Mouse (Mus musculus) small intestine, adult 2 months (tissue): ENCODE measurements around the gene Tmem196.

Experiments
- CTCF ChIP-seq: fragments of 200-500 bp; IDR thresholded peaks from 2 replicates; pipeline ENCODE4 v1.5.1; 2012; ENCODE audit warnings: low read depth, mild to moderate bottlenecking, control low read depth, inconsistent platforms, low read length, moderate library complexity, mixed read lengths; ENCODE audit not compliant: insufficient replicate concordance, insufficient read length; ENCODE audit errors: extremely low read depth
- POLR2A ChIP-seq: fragments of 200-500 bp; IDR thresholded peaks from 2 replicates; pipeline ENCODE4 v1.6.1; 2012; ENCODE audit warnings: low read depth, mild to moderate bottlenecking, control low read depth, inconsistent platforms, low read length, moderate library complexity

DNA sequence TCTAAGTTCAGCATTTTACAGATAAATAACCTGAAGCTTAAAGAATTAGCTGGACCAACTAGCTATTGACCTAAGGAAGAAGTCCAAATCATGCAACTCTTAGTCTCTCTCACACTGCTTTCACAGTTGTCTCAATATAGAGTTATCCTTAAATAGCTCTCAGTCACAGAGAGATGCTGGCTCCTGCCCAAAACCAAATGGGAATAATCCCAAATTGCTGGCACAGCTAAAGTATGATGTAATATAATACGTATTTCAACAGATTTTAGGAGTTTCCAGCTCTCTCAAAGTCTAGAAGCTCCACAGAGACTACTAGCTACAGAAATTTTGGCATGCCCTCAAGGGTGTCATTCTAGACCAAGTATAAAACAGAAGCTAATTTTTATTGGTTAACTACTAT, 15.1 kb downstream of the Tmem196 start:
- TF ChIP-seq CTCF = no peak
- TF ChIP-seq POLR2A = no peak
